Mouse (Mus musculus) midbrain, embryonic 12.5 days (tissue): ENCODE measurements around the gene Wars2. TPM values are rescaled to one million over a fixed set of nuclear protein-coding genes. Genes with fewer than 3 reads are reported as not detected.

ENCODE experiments used
- ATAC-seq: fragments of 200-750 bp; cut with Nextera tagmentation; 2 replicates; pipeline ENCODE4 v1.8.0; 2017; ENCODE audit warnings: low read depth, moderate TSS enrichment, moderate library complexity; ENCODE audit not compliant: low FRiP score
- H3K27ac ChIP-seq: fragments of 300-500 bp; sonication (generic); replicated peaks from 2 replicates; pipeline ENCODE4 v1.5.1; 2016; ENCODE audit warnings: mild to moderate bottlenecking
- H3K27me3 ChIP-seq: fragments of 300-500 bp; sonication (generic); 2 replicates; pipeline ENCODE4 v1.6.1; 2016; ENCODE audit warnings: mild to moderate bottlenecking
- H3K36me3 ChIP-seq: fragments of 300-500 bp; sonication (generic); 2 replicates; pipeline ENCODE4 v1.6.1; 2016
- H3K4me1 ChIP-seq: fragments of 300-500 bp; sonication (generic); 2 replicates; pipeline ENCODE4 v1.6.1; 2016
- H3K4me2 ChIP-seq: fragments of 300-500 bp; sonication (generic); replicated peaks from 2 replicates; pipeline ENCODE4 v1.6.1; 2016; ENCODE audit warnings: mild to moderate bottlenecking, moderate library complexity
- H3K4me3 ChIP-seq: fragments of 300-500 bp; sonication (generic); 2 replicates; pipeline ENCODE4 v1.5.1; 2016; ENCODE audit warnings: mild to moderate bottlenecking
- H3K9ac ChIP-seq: fragments of 300-500 bp; sonication (generic); replicated peaks from 2 replicates; pipeline ENCODE4 v1.6.1; 2016; ENCODE audit warnings: mild to moderate bottlenecking, moderate library complexity
- H3K9me3 ChIP-seq: fragments of 300-500 bp; sonication (generic); 2 replicates; pipeline ENCODE4 v1.6.1; 2016; ENCODE audit warnings: mild to moderate bottlenecking
- WGBS: fragments of 180-500 bp; shearing (Covaris S2); methylation state at CpG from one replicate; pipeline ENCODE4 v1.1.7; 2016; 5-methylcytosine and 5-hydroxymethylcytosine counted together
- polyA plus RNA-seq: library from polyadenylated mRNA; unstranded; fragments of >200 nt; fragmentation: Nextera tagmentation; extraction: Ambion mirVana; gene quantifications from 2 replicates; pipeline ENCODE4 v1.2.1, GENCODE M21; 2016

The Wars2 gene
- polyA plus RNA-seq, 1 experiment from 2014 or later = 5.5 TPM

DNA sequence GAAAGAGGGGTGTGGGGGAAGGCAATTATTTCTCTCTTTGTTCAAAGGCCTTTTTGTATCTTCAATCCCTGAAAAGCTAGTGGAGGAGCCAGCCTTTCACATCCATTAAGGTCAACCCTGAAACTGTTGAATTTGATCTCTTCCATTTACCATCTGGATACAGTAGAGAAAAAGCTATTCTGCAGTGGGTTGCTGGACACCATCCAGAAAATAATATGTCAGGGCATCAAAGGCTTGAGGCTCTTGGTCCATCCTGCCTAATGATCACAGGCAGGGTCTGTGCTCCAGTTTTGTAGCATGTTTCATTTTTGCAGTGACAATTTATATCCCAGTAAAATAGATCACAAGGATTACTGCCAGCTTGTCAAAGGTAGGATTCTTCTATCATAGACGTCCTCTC, 16.1 kb downstream of the Wars2 start:
- H3K4me3 ChIP-seq = no peak overlapping the region
- ATAC-seq = no peak
- WGBS = 71% methylated on average over 1 of the region's 1 CpGs

DNA sequence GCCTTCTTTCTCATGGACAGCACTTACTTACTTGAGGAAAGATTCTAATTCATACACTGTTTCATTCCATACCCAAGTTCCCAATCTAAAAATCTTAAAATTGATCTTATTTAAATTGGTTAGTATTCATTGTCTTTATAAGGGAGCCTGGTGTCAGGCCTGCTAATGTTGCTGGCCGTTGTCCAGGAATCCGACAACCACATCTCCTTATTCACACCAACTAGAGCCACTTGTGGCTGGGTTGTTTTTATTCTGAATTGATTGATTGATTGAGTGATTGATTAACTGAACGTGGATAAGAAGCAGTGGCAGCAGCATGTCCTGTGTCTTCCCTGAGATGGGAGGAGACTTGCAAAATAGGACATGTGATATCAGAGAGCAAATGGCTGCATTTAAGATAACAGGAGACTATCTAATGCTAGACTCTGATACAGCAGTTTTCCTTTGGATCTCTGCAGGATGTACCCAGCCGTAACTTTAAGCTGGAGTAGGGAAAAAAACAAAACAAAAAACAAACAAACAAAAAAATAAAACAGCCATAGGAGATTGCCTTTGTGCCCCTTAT, 16.7 kb downstream of the Wars2 start:
- 0 out of 2 replicates have a peak, but pooled peaks cover 3% of the 10 kb centered on the region for H3K4me1 ChIP-seq
- H3K27me3 ChIP-seq = no peaks in the 10 kb centered on the region
- ATAC-seq = no peak
- no peak overlapping the region for H3K27ac ChIP-seq
- 76% methylated on average over 4 of the region's 4 CpGs for WGBS
- H3K4me3 ChIP-seq = no peak overlapping the region
- no peaks in the 10 kb centered on the region for H3K36me3 ChIP-seq
- H3K9me3 ChIP-seq = no peaks in the 10 kb centered on the region; the same call in 1 of the 2 replicates
- H3K4me2 ChIP-seq = no peak overlapping the region
- no peak overlapping the region for H3K9ac ChIP-seq

More for the DNA sequence above, 16.1 kb downstream of the Wars2 start:
- Histone ChIP-seq H3K4me2 (no peak overlapping the region), H3K27ac (no peak overlapping the region), H3K27me3 (no peaks in the 10 kb centered on the region), H3K9ac (no peak overlapping the region), H3K36me3 (no peaks in the 10 kb centered on the region), H3K9me3 (no peaks in the 10 kb centered on the region; the same call in 1 of the 2 replicates), H3K4me1 (0 out of 2 replicates have a peak, but pooled peaks cover 3% of the 10 kb centered on the region)

- Histone ChIP-seq H3K36me3 (no peaks in the 10 kb centered on the region), H3K9ac (no peak overlapping the region), H3K4me3 (no peak overlapping the region), H3K9me3 (no peaks in the 10 kb centered on the region; the same call in 1 of the 2 replicates), H3K27ac (no peak overlapping the region), H3K4me2 (no peak overlapping the region), H3K4me1 (0 out of 2 replicates have a peak, but pooled peaks cover 3% of the 10 kb centered on the region), H3K27me3 (no peaks in the 10 kb centered on the region)
- WGBS = 89% methylated on average over 3 of the region's 3 CpGs
- no peak for ATAC-seq
Observed at GRCm38 (mm10) chr3:99160016-99160415, 19.1 kb downstream of the Wars2 start.

- no peaks in the 10 kb centered on the region; the same call in 1 of the 2 replicates for H3K9me3 ChIP-seq
- no peak for ATAC-seq
- H3K4me3 ChIP-seq = no peak overlapping the region
- H3K27ac ChIP-seq = no peak overlapping the region
- no peaks in the 10 kb centered on the region for H3K27me3 ChIP-seq
- H3K9ac ChIP-seq = no peak overlapping the region
- WGBS = 93% methylated on average over 2 of the region's 2 CpGs
- 0 out of 2 replicates have a peak, but pooled peaks cover under 1% of the 10 kb centered on the region for H3K4me1 ChIP-seq
- H3K4me2 ChIP-seq = no peak overlapping the region
- no peaks in the 10 kb centered on the region for H3K36me3 ChIP-seq
Observed at GRCm38 (mm10) chr3:99162191-99162590, 21.3 kb downstream of the Wars2 start.

- no peak overlapping the region for H3K9ac ChIP-seq
- H3K4me3 ChIP-seq = no peak overlapping the region
- H3K9me3 ChIP-seq = no peaks in the 10 kb centered on the region
- no peak overlapping the region for H3K4me2 ChIP-seq
- H3K36me3 ChIP-seq = no peaks in the 10 kb centered on the region
- WGBS = 62% methylated on average over 4 of the region's 4 CpGs
- ATAC-seq = no peak
- H3K4me1 ChIP-seq = no peaks in the 10 kb centered on the region
- no peak overlapping the region for H3K27ac ChIP-seq
- H3K27me3 ChIP-seq = no peaks in the 10 kb centered on the region
Observed at GRCm38 (mm10) chr3:99167734-99168133, 26.9 kb downstream of the Wars2 start.

GRCm38 (mm10) chr3:99173178-99173577, 32.3 kb downstream of the Wars2 start:
- H3K4me3 ChIP-seq = no peak overlapping the region
- no peaks in the 10 kb centered on the region for H3K36me3 ChIP-seq
- 95% methylated on average over 5 of the region's 5 CpGs for WGBS

GRCm38 (mm10) chr3:99174658-99175304, 33.9 kb downstream of the Wars2 start:
- Histone ChIP-seq H3K9me3 (no peaks in the 10 kb centered on the region), H3K36me3 (no peaks in the 10 kb centered on the region), H3K27ac (no peak overlapping the region), H3K4me2 (no peak overlapping the region), H3K4me1 (no peaks in the 10 kb centered on the region), H3K27me3 (no peaks in the 10 kb centered on the region), H3K9ac (no peak overlapping the region), H3K4me3 (no peak overlapping the region)
- 87% methylated on average over 9 of the region's 9 CpGs for WGBS
- no peak for ATAC-seq

More at GRCm38 (mm10) chr3:99173178-99173577, 32.3 kb downstream of the Wars2 start:
- Histone ChIP-seq H3K9ac (no peak overlapping the region), H3K4me2 (no peak overlapping the region), H3K4me1 (no peaks in the 10 kb centered on the region), H3K27me3 (no peaks in the 10 kb centered on the region), H3K27ac (no peak overlapping the region), H3K9me3 (no peaks in the 10 kb centered on the region)
- ATAC-seq = no peak

DNA sequence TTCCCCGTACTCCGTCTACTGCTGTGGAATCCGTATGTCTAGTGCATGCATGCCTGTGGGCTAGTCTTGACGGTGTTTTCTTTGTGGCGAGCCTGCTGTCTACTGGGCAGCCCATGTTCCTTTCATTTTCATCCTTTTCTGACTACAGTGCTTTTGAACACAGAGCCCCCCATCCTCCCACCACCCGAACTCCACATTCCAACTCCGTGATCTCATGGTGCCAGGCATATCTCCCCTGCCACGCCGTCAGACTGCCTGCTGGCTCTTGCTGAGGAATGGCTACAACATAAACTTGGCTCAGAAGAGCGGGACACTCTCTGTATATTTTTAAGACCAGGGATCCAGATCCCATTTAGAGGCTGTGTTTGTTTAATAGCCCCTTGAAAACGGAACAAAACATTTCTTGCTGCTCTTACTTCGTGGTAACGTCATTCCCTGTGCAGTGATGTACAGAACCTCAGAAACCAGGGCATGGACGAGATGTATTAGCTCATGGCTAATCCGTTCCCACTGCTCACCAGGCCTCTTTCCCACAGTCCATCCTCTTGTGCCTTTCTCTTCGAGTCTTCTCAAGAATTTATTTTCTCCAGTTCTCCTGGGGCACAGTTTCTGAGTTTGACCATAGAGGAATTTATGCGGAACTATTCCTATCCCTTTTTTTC, 42.6 kb downstream of the Wars2 start:
- Histone ChIP-seq H3K9ac (no peak overlapping the region), H3K27me3 (no peaks in the 10 kb centered on the region), H3K4me2 (no peak overlapping the region), H3K27ac (no peak overlapping the region), H3K36me3 (no peaks in the 10 kb centered on the region), H3K9me3 (no peaks in the 10 kb centered on the region), H3K4me3 (no peak overlapping the region), H3K4me1 (no peaks in the 10 kb centered on the region)
- no peak for ATAC-seq
- 81% methylated on average over 17 of the region's 17 CpGs for WGBS

DNA sequence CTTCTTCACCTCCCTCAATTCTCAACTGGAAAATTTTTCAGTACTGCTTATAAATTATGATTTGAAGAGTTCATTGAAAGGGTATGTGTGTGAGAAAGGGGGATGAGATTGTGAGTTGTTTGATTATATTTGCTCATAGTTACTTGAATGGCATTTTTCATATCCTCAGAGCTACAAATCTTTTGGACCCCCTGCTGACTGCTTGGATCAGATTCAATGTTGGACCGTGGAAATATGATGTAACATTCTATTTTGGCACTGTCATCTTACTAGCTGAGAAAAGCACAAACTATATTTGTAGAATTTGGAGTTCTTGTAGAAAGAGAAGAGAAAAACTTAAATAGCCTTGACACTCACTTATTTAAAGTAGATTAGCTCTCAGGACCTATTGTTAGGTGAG, 43.5 kb downstream of the Wars2 start:
- 79% methylated on average over 1 of the region's 1 CpGs for WGBS
- Histone ChIP-seq H3K9me3 (no peaks in the 10 kb centered on the region), H3K4me3 (no peak overlapping the region), H3K27ac (no peak overlapping the region), H3K9ac (no peak overlapping the region), H3K36me3 (no peaks in the 10 kb centered on the region), H3K4me2 (no peak overlapping the region), H3K4me1 (no peaks in the 10 kb centered on the region), H3K27me3 (no peaks in the 10 kb centered on the region)
- no peak for ATAC-seq

GRCm38 (mm10) chr3:99188097-99188496, 47.2 kb downstream of the Wars2 start:
- Histone ChIP-seq H3K36me3 (no peaks in the 10 kb centered on the region), H3K4me1 (no peaks in the 10 kb centered on the region), H3K27ac (no peak overlapping the region), H3K4me3 (no peak overlapping the region), H3K9me3 (no peaks in the 10 kb centered on the region), H3K27me3 (no peaks in the 10 kb centered on the region), H3K9ac (no peak overlapping the region), H3K4me2 (no peak overlapping the region)
- 100% methylated on average over 1 of the region's 1 CpGs for WGBS
- ATAC-seq = no peak

GRCm38 (mm10) chr3:99193576-99193975, 52.7 kb downstream of the Wars2 start:
- H3K4me3 ChIP-seq = no peak overlapping the region
- no peaks in the 10 kb centered on the region for H3K27me3 ChIP-seq
- 82% methylated on average over 4 of the region's 4 CpGs for WGBS
- no peaks in the 10 kb centered on the region for H3K9me3 ChIP-seq
- no peak overlapping the region for H3K27ac ChIP-seq
- ATAC-seq = no peak
- no peak overlapping the region for H3K4me2 ChIP-seq
- H3K9ac ChIP-seq = no peak overlapping the region
- no peaks in the 10 kb centered on the region for H3K4me1 ChIP-seq
- H3K36me3 ChIP-seq = no peaks in the 10 kb centered on the region

GRCm38 (mm10) chr3:99203331-99203730, 62.5 kb downstream of the Wars2 start:
- no peaks in the 10 kb centered on the region for H3K9me3 ChIP-seq
- no peak overlapping the region for H3K4me3 ChIP-seq
- no peaks in the 10 kb centered on the region for H3K27me3 ChIP-seq
- H3K36me3 ChIP-seq = no peaks in the 10 kb centered on the region
- no peak overlapping the region for H3K27ac ChIP-seq
- no peak overlapping the region for H3K4me2 ChIP-seq
- no peak overlapping the region for H3K9ac ChIP-seq
- no peaks in the 10 kb centered on the region for H3K4me1 ChIP-seq
- no peak for ATAC-seq
